Mouse (Mus musculus): ENCODE results near the gene Dennd5b.

DNA sequence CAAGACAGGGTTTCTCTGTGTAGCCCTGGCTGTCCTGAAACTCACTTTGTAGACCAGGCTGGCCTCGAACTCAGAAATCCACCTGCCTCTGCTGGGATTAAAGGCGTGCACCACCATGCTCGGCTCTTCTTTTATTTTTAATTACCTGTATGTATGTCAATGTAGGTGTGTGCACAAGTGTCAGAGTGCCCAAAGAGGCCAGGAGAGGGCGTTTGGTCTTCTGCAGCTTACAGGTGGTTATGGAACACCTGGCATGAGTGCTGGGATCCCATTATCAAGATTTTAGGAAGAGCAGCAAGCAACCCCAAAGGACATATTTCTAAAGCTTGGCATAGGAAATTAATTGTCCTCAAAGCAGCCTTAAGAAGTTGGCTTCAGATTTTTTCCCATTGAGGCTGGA lies 159.1 kb downstream of the Dennd5b start:
- TF ChIP-seq TAL1 (conservative IDR thresholded peaks at IDR 0.05; ENCODE audit: low read depth, low read length), result no peak
- no peak for TF ChIP-seq CTCF (IDR thresholded peaks at IDR 0.05; ENCODE audit: low read depth, low read length)
- TF ChIP-seq GATA1 (IDR thresholded peaks at IDR 0.05; ENCODE audit: borderline replicate concordance, low read length), result no peak
- TF ChIP-seq POLR2AphosphoS5 (IDR thresholded peaks at IDR 0.05; ENCODE audit: insufficient replicate concordance, low read depth, low read length), result no peak
